Mouse (Mus musculus): ENCODE measurements around the gene Il9r.

DNA sequence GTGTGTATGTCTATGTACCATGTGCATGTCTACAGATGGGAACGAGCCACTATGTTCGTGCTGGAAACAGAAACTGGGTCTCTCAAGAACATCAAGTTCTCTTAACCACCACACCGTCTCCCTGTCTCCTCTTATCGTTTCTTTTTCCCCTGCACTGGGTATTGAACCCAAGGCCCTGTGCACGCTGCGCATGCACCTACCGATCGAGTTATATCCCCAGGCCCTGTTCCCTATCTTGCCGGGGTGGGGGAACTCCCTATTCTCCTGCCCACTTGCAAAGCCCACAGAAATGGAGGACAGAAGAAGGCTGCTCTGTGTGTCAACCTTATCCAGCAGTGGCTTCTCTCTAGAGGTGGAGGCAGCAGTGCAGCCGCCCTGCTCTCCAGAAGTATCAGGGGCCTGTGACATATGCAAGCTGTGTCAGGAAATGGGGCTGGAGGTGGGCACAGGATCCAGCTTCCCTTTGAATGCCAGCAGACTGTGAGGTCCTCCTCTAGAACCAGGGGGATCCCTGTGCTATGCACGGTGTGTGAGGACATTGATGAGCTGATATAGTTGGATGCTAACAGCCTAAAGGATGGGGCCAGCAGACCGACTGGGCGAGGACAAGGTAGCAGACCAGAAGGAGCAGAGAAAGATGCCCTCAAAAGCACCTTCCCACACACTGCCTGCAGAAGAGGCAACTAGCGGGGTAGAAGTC, 1.7 kb downstream of the Il9r start:
- TF ChIP-seq CTCF (IDR thresholded peaks at IDR 0.05; ENCODE audit: low read depth) (no peak), EP300 (IDR thresholded peaks at IDR 0.05; ENCODE audit: low read depth) (no peak)

Measured in liver, postnatal 0 days (tissue).